Mouse (Mus musculus): ENCODE data around the gene Chchd4. TPM values are rescaled to one million over a fixed set of nuclear protein-coding genes. Genes with fewer than 3 reads are reported as not detected.

Gene Chchd4
- polyA plus RNA-seq, 1 experiment from 2014 or later = 37.7 TPM

DNA sequence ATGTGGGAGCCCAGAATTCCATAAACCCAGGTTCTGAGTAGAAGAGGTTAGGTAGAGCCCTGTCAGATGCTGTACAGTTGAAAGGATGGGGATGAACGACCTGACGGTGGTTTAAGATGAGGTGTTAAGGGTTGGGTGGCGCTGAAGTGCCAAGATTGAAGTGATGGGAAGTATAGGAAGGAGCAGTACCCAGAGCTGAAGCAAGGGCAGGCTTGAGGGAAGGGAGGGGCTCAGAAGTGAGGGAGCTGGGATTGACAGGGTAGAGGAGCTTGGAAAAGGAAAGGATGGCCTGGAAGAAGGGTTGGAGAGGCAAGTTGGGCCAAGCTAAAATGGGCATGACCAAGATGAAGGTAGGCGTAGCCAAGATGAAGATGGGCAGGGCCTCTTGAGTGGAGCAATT lies 51.7 kb downstream of the Chchd4 start:
- ATAC-seq (ENCODE audit: low FRiP score, low read depth) = no peak
- H3K36me3 ChIP-seq = no peaks in the 10 kb centered on the region
- 82% methylated on average over 4 of the region's 4 CpGs for WGBS
- H3K27ac ChIP-seq (replicated peaks) = no peak overlapping the region
- peaks cover 14% of the 10 kb centered on the region; the same call in 1 of the 2 replicates for H3K27me3 ChIP-seq
- no peak overlapping the region for H3K4me2 ChIP-seq
- H3K9ac ChIP-seq = no peak overlapping the region
- no peaks in the 10 kb centered on the region for H3K4me1 ChIP-seq (replicated peaks)
- H3K4me3 ChIP-seq = no peak overlapping the region
- no peaks in the 10 kb centered on the region for H3K9me3 ChIP-seq

DNA sequence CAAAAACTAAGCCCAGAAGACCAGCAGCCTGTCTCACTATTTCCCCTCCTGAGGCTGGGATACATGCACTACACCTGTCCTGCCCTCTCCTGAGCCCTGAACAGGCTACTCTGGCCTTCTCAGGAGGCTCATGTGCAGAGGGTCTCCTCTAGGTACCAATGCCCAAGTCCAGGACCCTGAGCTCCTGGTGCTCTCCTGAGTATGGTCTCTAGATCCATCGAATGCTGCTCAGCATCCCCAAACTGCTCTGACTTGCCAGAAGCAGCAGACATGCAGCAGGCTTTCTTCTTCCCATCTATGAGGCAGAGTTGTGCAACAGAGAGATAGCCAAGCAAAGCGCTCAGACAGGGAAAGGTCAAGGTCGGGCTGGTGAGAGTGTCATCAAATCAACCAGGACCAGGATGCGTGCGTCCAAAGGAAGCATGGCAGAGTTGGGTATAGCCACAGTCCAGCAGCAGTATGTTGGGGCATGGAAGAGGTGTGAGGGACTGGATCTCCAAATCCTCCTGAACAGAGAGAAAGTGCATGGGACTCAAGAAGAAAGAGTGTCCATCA lies 56.0 kb downstream of the Chchd4 start:
- peaks cover 32% of the 10 kb centered on the region for H3K27me3 ChIP-seq
- no peak overlapping the region for H3K9ac ChIP-seq
- H3K27ac ChIP-seq (replicated peaks) = no peak overlapping the region
- H3K4me2 ChIP-seq = no peak overlapping the region
- H3K4me1 ChIP-seq (replicated peaks) = no peaks in the 10 kb centered on the region
- H3K4me3 ChIP-seq = no peak overlapping the region
- ATAC-seq (ENCODE audit: low FRiP score, low read depth) = no peak
- whole genome bisulfite sequencing = 87% methylated on average over 5 of the region's 5 CpGs
- H3K9me3 ChIP-seq = no peaks in the 10 kb centered on the region
- H3K36me3 ChIP-seq = no peaks in the 10 kb centered on the region

DNA sequence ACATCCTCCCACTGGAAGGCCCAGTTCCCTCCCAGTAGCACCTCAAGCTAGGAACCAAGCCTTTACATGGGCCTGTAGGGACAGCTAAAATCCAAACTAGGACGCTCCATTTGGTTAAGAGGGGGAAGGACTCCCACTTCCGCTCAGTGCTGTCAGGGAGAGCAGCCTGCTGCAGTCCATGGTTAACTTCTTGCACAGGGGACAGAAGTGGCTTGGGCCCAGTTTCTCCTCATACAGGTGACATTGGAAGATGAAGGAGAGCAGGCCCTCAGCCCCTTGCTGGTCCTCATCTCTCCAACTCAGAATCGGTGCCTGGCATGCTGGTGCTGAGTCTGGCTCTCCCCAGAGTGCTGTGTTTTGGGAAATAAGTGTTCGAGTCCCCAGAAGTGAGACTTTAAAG lies 57.2 kb downstream of the Chchd4 start:
- WGBS = 87% methylated on average over 4 of the region's 4 CpGs
- H3K27me3 ChIP-seq = peaks cover 33% of the 10 kb centered on the region

DNA sequence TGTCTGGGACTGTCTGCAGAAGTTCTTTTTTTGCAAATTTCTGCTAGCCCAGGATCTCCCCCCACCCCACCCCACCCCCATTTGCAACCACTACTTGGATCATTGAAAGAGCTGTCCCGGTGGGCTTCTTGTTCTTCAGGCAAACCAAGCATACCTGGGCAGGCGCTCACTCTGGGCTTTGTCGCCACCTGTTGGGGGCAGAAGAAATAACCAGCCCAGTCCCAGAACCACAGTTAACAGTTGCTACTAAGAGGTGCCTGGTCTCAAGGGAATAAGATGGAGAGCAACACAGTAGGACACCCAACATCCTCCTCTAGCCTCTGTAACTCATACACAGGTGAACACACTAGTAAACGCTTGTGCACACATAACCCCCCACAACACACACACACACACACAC lies 58.5 kb downstream of the Chchd4 start:
- no peaks in the 10 kb centered on the region for H3K36me3 ChIP-seq
- H3K9me3 ChIP-seq = no peaks in the 10 kb centered on the region
- H3K27me3 ChIP-seq = peaks cover 37% of the 10 kb centered on the region
- no peak overlapping the region for H3K9ac ChIP-seq
- no peak overlapping the region for H3K4me2 ChIP-seq
- H3K27ac ChIP-seq (replicated peaks) = no peak overlapping the region
- H3K4me1 ChIP-seq (replicated peaks) = peaks cover 16% of the 10 kb centered on the region
- 0% methylated on average over 4 of the region's 4 CpGs for WGBS
- ATAC-seq (ENCODE audit: low FRiP score, low read depth) = no peak
- no peak overlapping the region for H3K4me3 ChIP-seq

More for the DNA sequence above, 57.2 kb downstream of the Chchd4 start:
- no peak for ATAC-seq (ENCODE audit: low FRiP score, low read depth)
- 0 out of 2 replicates have a peak, but pooled peaks cover 4% of the 10 kb centered on the region for H3K4me1 ChIP-seq (replicated peaks)
- no peaks in the 10 kb centered on the region for H3K9me3 ChIP-seq
- no peak overlapping the region for H3K4me2 ChIP-seq
- H3K36me3 ChIP-seq = no peaks in the 10 kb centered on the region
- no peak overlapping the region for H3K4me3 ChIP-seq
- H3K27ac ChIP-seq (replicated peaks) = no peak overlapping the region
- no peak overlapping the region for H3K9ac ChIP-seq

Other genes with a start within 250 kb of the Chchd4 start
- 10.1 and 11.0 TPM in 2 replicates for gene Wnt7a, start 62.2 kb downstream of the Chchd4 start, polyA plus RNA-seq (2015; fragmentation: Nextera tagmentation; extraction: Ambion mirVana)
- 47.9 and 50.4 TPM in 2 replicates for gene Tmem43, start 157 bp upstream of the Chchd4 start, polyA plus RNA-seq (2015; fragmentation: Nextera tagmentation; extraction: Ambion mirVana)
- 16.7 and 18.6 TPM in 2 replicates for gene Xpc, start 42.3 kb upstream of the Chchd4 start, polyA plus RNA-seq (2015; fragmentation: Nextera tagmentation; extraction: Ambion mirVana)
- gene Lsm3, start 42.4 kb upstream of the Chchd4 start, polyA plus RNA-seq (2015; fragmentation: Nextera tagmentation; extraction: Ambion mirVana) = 144 and 159 TPM in 2 replicates
- 99.4 and 102 TPM in 2 replicates for gene Slc6a6, start 210.5 kb upstream of the Chchd4 start, polyA plus RNA-seq (2015; fragmentation: Nextera tagmentation; extraction: Ambion mirVana)